Comparison of ENCODE assay signal across 15 mouse cellular contexts in genomic region chr14:73111091-73111490, GRCm38 (mm10).
"Had no signal": no experiment of that assay in that cellular context is flagged by ENCODE, and none has a peak within 500 bp of the region (broad histone marks: within the 10 kb centered on the region; RNA-seq: fewer than 3 reads in every experiment).

No protein-coding gene starts in this region.

- H3K4me3 ChIP-seq: kidney, embryonic 15.5 days; left cerebral cortex, adult 2 months; limb, embryonic 10.5 days; liver, embryonic 13.5 days; lung, embryonic 15.5 days; megakaryocyte, embryonic 14.5 days; midbrain, embryonic 12.5 days; neural tube, embryonic 15.5 days had no signal

- H3K27ac ChIP-seq: kidney, embryonic 15.5 days; left cerebral cortex, adult 2 months; limb, embryonic 10.5 days; liver, embryonic 13.5 days; lung, embryonic 15.5 days; macrophage; midbrain, embryonic 12.5 days; neural tube, embryonic 15.5 days had no signal

- DNase-seq: kidney, adult 2 months; kidney, postnatal 25 days; liver, embryonic 13.5 days; liver, postnatal 0 days; lung, postnatal 14 days; right cerebral cortex, adult 18-20 months; right cerebral cortex, postnatal 25 days had no signal

- H3K9me3 ChIP-seq: kidney, embryonic 15.5 days; limb, embryonic 10.5 days; liver, embryonic 13.5 days; lung, embryonic 15.5 days; midbrain, embryonic 12.5 days; neural tube, embryonic 15.5 days had no signal

- H3K36me3 ChIP-seq: kidney, embryonic 15.5 days; limb, embryonic 10.5 days; liver, embryonic 13.5 days; lung, embryonic 15.5 days; midbrain, embryonic 12.5 days; neural tube, embryonic 15.5 days had no signal

- H3K4me1 ChIP-seq: midbrain, embryonic 12.5 days had no signal

- ATAC-seq: liver, postnatal 0 days had no signal

- H3K4me2 ChIP-seq: kidney, embryonic 15.5 days; liver, embryonic 13.5 days; lung, embryonic 15.5 days; midbrain, embryonic 12.5 days; neural tube, embryonic 15.5 days had no signal

- H3K27me3 ChIP-seq: kidney, embryonic 15.5 days; liver, embryonic 13.5 days; lung, embryonic 15.5 days; megakaryocyte, embryonic 14.5 days; midbrain, embryonic 12.5 days; neural tube, embryonic 15.5 days had no signal

- H3K9ac ChIP-seq: kidney, embryonic 15.5 days; liver, embryonic 13.5 days; liver, postnatal 0 days; lung, embryonic 15.5 days; midbrain, embryonic 12.5 days; neural tube, embryonic 15.5 days had no signal
